Mouse (Mus musculus): ENCODE data around the gene Zscan10. TPM values are rescaled to one million over a fixed set of nuclear protein-coding genes. Genes with fewer than 3 reads are reported as not detected.

Zscan10 gene
- polyA plus RNA-seq, 1 experiment from 2014 or later: 0.45 TPM

DNA sequence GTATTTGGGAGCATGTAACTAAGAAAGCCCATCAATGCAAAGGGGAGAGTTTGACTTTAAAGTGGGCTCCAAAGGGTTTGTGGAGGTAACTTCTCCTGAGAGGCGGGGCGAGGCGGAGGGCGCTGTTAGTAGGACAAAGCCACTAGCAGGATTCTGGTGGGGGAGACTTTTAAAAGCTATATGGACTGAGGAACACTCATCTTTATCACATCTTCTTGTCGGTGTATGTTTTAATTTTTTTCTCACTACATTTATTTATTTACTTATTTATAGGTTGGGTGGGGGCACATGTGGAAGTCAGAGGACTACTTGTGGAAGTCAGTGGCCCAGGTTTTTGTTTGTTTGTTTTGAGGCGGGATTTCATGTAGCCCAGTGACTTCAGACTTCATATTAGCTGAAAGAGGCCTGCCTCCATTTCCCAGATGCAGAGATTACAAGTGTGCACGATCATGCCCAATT, 1.0 kb upstream of the Zscan10 start:
- ATAC-seq (ENCODE audit: low FRiP score, low TSS enrichment): no peak
- H3K4me3 ChIP-seq (ENCODE audit: low read length): peak overlapping the region; percentile 43
- no peaks in the 10 kb centered on the region for H3K9me3 ChIP-seq (ENCODE audit: control insufficient read depth, low read length)
- 47% methylated on average over 7 of the region's 7 CpGs for WGBS
- H3K4me2 ChIP-seq (replicated peaks; ENCODE audit: low read depth, low read length): peak overlapping the region; percentile 66
- no peaks in the 10 kb centered on the region for H3K27me3 ChIP-seq (ENCODE audit: control insufficient read depth, insufficient read depth, low read length)
- peak overlapping the region; percentile 54 for H3K9ac ChIP-seq (ENCODE audit: low read depth, low read length)
- no peaks in the 10 kb centered on the region for H3K36me3 ChIP-seq (ENCODE audit: control insufficient read depth, insufficient read depth, low read length)
- no peaks in the 10 kb centered on the region for H3K4me1 ChIP-seq (ENCODE audit: control insufficient read depth, insufficient read depth, low read length)
- peak overlapping the region; percentile 84 for H3K27ac ChIP-seq (ENCODE audit: low read depth, low read length)

DNA sequence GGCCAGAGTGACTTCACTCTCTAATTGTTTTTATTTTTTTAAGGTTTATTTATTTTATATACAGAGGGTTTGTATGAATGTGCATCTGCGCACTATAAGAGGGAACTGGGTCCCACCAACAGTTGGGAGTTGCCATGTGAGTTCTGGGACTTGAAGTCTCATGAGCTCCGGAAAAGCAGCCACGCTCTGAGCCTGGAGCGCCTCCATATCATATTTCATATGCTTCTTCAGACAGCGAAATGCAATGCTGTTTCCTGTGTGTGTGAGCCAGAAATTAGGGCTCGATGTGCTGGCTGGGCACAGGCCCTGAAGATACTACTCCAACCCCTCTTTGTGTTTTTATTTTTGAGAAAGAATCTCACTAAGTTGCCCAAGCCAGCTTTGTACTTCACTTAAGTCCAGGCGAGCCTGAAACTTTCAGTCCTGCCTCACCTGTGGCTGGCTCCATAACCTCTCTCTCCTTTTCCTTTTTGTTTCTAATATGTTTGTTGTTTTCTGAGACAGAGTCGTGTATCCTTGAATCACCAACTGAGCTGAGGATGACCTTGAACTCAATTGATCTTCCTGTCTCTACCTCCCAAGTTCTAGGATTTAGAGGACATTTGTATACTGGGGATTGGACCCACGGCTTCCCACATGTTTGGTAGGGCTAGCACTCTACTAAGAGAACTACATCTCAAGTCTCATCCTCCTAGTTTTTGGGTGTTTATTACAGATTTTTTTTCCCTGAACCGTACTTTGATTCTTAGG, 1.4 kb downstream of the Zscan10 start:
- Histone ChIP-seq H3K27me3 (ENCODE audit: control insufficient read depth, insufficient read depth, low read length) (no peaks in the 10 kb centered on the region), H3K36me3 (ENCODE audit: control insufficient read depth, insufficient read depth, low read length) (no peaks in the 10 kb centered on the region), H3K27ac (ENCODE audit: low read depth, low read length) (no peak overlapping the region), H3K9me3 (ENCODE audit: control insufficient read depth, low read length) (no peaks in the 10 kb centered on the region), H3K4me1 (ENCODE audit: control insufficient read depth, insufficient read depth, low read length) (no peaks in the 10 kb centered on the region), H3K4me2 (replicated peaks; ENCODE audit: low read depth, low read length) (no peak overlapping the region), H3K9ac (ENCODE audit: low read depth, low read length) (no peak overlapping the region), H3K4me3 (ENCODE audit: low read length) (no peak overlapping the region)
- WGBS: 38% methylated on average over 10 of the region's 10 CpGs
- no peak for ATAC-seq (ENCODE audit: low FRiP score, low TSS enrichment)

DNA sequence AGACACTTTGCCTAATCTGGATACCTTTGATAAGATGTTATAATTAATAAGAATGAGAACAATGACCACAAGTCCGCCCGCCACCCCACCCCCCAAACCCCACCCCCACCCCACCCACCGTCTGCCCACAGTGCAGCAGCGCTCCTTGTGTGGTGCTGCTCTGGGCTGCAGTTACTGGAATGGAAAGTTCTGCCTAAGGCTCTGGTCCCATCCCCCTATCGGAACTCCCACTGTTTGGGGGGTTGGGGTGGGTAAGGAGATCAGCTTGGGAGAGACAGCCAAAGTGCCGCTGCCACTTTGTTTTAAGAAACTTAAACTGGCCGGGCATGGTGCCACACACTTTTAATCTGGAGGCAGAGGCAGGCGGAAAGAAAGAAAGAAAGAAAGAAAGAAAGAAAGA, 2.4 kb downstream of the Zscan10 start:
- Histone ChIP-seq H3K27me3 (ENCODE audit: control insufficient read depth, insufficient read depth, low read length) (no peaks in the 10 kb centered on the region), H3K4me2 (replicated peaks; ENCODE audit: low read depth, low read length) (no peak overlapping the region), H3K36me3 (ENCODE audit: control insufficient read depth, insufficient read depth, low read length) (no peaks in the 10 kb centered on the region), H3K4me3 (ENCODE audit: low read length) (no peak overlapping the region), H3K27ac (ENCODE audit: low read depth, low read length) (no peak overlapping the region), H3K9me3 (ENCODE audit: control insufficient read depth, low read length) (no peaks in the 10 kb centered on the region), H3K9ac (ENCODE audit: low read depth, low read length) (no peak overlapping the region), H3K4me1 (ENCODE audit: control insufficient read depth, insufficient read depth, low read length) (no peaks in the 10 kb centered on the region)
- WGBS: 39% methylated on average over 8 of the region's 8 CpGs
- no peak for ATAC-seq (ENCODE audit: low FRiP score, low TSS enrichment)

- Histone ChIP-seq H3K27ac (ENCODE audit: low read depth, low read length) (no peak overlapping the region), H3K36me3 (ENCODE audit: control insufficient read depth, insufficient read depth, low read length) (no peaks in the 10 kb centered on the region), H3K4me3 (ENCODE audit: low read length) (no peak overlapping the region), H3K9me3 (ENCODE audit: control insufficient read depth, low read length) (no peaks in the 10 kb centered on the region), H3K4me1 (ENCODE audit: control insufficient read depth, insufficient read depth, low read length) (no peaks in the 10 kb centered on the region), H3K27me3 (ENCODE audit: control insufficient read depth, insufficient read depth, low read length) (no peaks in the 10 kb centered on the region), H3K9ac (ENCODE audit: low read depth, low read length) (no peak overlapping the region), H3K4me2 (replicated peaks; ENCODE audit: low read depth, low read length) (no peak overlapping the region)
- WGBS: 61% methylated on average over 2 of the region's 2 CpGs
- no peak for ATAC-seq (ENCODE audit: low FRiP score, low TSS enrichment)
Measured at GRCm38 (mm10) chr17:23603542-23603941, 2.9 kb downstream of the Zscan10 start.

DNA sequence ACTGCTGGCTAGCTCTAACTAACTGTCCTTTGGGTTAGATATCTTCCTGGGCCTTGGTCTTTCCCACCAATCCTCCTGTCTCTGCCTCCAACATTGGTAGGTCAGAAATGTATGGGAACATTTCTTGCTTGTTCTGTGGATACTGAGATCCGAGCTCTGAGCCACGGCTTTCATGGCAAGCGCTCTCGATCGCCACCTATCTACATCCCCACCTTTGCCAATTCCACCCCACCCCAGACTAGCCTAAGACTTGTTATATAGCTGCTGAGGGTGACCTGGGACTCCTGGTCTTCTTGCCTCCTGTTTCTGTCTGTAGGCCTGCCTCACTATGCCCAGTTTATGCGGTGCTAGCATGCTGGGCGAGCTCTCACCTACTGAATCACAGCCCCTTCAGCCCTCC, 3.7 kb downstream of the Zscan10 start:
- ATAC-seq (ENCODE audit: low FRiP score, low TSS enrichment): no peak
- no peak overlapping the region for H3K4me2 ChIP-seq (replicated peaks; ENCODE audit: low read depth, low read length)
- H3K9ac ChIP-seq (ENCODE audit: low read depth, low read length): no peak overlapping the region
- no peaks in the 10 kb centered on the region for H3K27me3 ChIP-seq (ENCODE audit: control insufficient read depth, insufficient read depth, low read length)
- WGBS: 77% methylated on average over 7 of the region's 7 CpGs
- H3K36me3 ChIP-seq (ENCODE audit: control insufficient read depth, insufficient read depth, low read length): no peaks in the 10 kb centered on the region
- H3K4me3 ChIP-seq (ENCODE audit: low read length): no peak overlapping the region
- no peaks in the 10 kb centered on the region for H3K9me3 ChIP-seq (ENCODE audit: control insufficient read depth, low read length)
- H3K4me1 ChIP-seq (ENCODE audit: control insufficient read depth, insufficient read depth, low read length): no peaks in the 10 kb centered on the region
- no peak overlapping the region for H3K27ac ChIP-seq (ENCODE audit: low read depth, low read length)

- Histone ChIP-seq H3K27ac (ENCODE audit: low read depth, low read length) (no peak overlapping the region), H3K36me3 (ENCODE audit: control insufficient read depth, insufficient read depth, low read length) (no peaks in the 10 kb centered on the region), H3K9ac (ENCODE audit: low read depth, low read length) (no peak overlapping the region), H3K4me1 (ENCODE audit: control insufficient read depth, insufficient read depth, low read length) (no peaks in the 10 kb centered on the region), H3K27me3 (ENCODE audit: control insufficient read depth, insufficient read depth, low read length) (no peaks in the 10 kb centered on the region), H3K9me3 (ENCODE audit: control insufficient read depth, low read length) (no peaks in the 10 kb centered on the region), H3K4me2 (replicated peaks; ENCODE audit: low read depth, low read length) (no peak overlapping the region), H3K4me3 (ENCODE audit: low read length) (no peak overlapping the region)
- no peak for ATAC-seq (ENCODE audit: low FRiP score, low TSS enrichment)
- WGBS: 83% methylated on average over 8 of the region's 8 CpGs
Measured at GRCm38 (mm10) chr17:23605220-23605619, 4.6 kb downstream of the Zscan10 start.

GRCm38 (mm10) chr17:23609612-23610011, 9.0 kb downstream of the Zscan10 start:
- ATAC-seq (ENCODE audit: low FRiP score, low TSS enrichment): no peak
- WGBS: 92% methylated on average over 24 of the region's 24 CpGs
- Histone ChIP-seq H3K4me2 (replicated peaks; ENCODE audit: low read depth, low read length) (no peak overlapping the region), H3K27me3 (ENCODE audit: control insufficient read depth, insufficient read depth, low read length) (no peaks in the 10 kb centered on the region), H3K36me3 (ENCODE audit: control insufficient read depth, insufficient read depth, low read length) (no peaks in the 10 kb centered on the region), H3K9me3 (ENCODE audit: control insufficient read depth, low read length) (no peaks in the 10 kb centered on the region), H3K4me3 (ENCODE audit: low read length) (no peak overlapping the region), H3K9ac (ENCODE audit: low read depth, low read length) (no peak overlapping the region), H3K27ac (ENCODE audit: low read depth, low read length) (no peak overlapping the region), H3K4me1 (ENCODE audit: control insufficient read depth, insufficient read depth, low read length) (no peaks in the 10 kb centered on the region)

DNA sequence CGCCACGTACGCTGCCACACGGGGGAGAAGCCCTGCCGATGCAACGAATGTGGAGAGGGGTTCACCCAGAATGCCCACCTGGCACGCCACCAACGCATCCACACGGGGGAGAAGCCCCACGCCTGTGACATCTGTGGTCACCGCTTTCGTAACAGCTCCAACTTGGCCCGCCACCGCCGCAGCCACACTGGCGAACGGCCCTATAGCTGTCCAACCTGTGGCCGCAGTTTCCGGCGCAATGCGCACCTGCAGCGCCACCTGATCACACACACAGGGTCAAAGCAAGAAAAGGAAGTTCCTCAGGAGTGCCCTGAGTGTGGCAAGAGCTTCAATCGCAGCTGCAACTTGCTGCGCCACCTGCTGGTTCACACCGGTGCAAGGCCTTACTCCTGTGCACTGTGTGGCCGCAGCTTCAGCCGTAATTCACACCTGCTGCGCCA, 9.7 kb downstream of the Zscan10 start:
- Histone ChIP-seq H3K4me3 (ENCODE audit: low read length) (no peak overlapping the region), H3K9ac (ENCODE audit: low read depth, low read length) (no peak overlapping the region), H3K27me3 (ENCODE audit: control insufficient read depth, insufficient read depth, low read length) (no peaks in the 10 kb centered on the region), H3K4me1 (ENCODE audit: control insufficient read depth, insufficient read depth, low read length) (no peaks in the 10 kb centered on the region), H3K27ac (ENCODE audit: low read depth, low read length) (no peak overlapping the region), H3K9me3 (ENCODE audit: control insufficient read depth, low read length) (no peaks in the 10 kb centered on the region), H3K36me3 (ENCODE audit: control insufficient read depth, insufficient read depth, low read length) (no peaks in the 10 kb centered on the region), H3K4me2 (replicated peaks; ENCODE audit: low read depth, low read length) (no peak overlapping the region)
- WGBS: 81% methylated on average over 28 of the region's 28 CpGs
- peak; percentile 60 for ATAC-seq (ENCODE audit: low FRiP score, low TSS enrichment)

- H3K27me3 ChIP-seq (ENCODE audit: control insufficient read depth, insufficient read depth, low read length): no peaks in the 10 kb centered on the region
- H3K4me1 ChIP-seq (ENCODE audit: control insufficient read depth, insufficient read depth, low read length): no peaks in the 10 kb centered on the region
- H3K4me3 ChIP-seq (ENCODE audit: low read length): no peak overlapping the region
- no peak overlapping the region for H3K9ac ChIP-seq (ENCODE audit: low read depth, low read length)
- H3K27ac ChIP-seq (ENCODE audit: low read depth, low read length): no peak overlapping the region
- H3K4me2 ChIP-seq (replicated peaks; ENCODE audit: low read depth, low read length): no peak overlapping the region
- H3K9me3 ChIP-seq (ENCODE audit: control insufficient read depth, low read length): no peaks in the 10 kb centered on the region
- H3K36me3 ChIP-seq (ENCODE audit: control insufficient read depth, insufficient read depth, low read length): no peaks in the 10 kb centered on the region
- WGBS: 50% methylated on average over 9 of the region's 9 CpGs
- ATAC-seq (ENCODE audit: low FRiP score, low TSS enrichment): no peak
Measured at GRCm38 (mm10) chr17:23617087-23617486, 16.4 kb downstream of the Zscan10 start.
